Mouse (Mus musculus) A20 (cell line): ENCODE measurements around the gene Olfr292.

Experiments
- DNase-seq: peaks from one replicate; pipeline ENCODE4 v3.0.0-alpha.2; 2011; ENCODE audit warnings: low read depth, low spot score

The Olfr292 gene

DNA sequence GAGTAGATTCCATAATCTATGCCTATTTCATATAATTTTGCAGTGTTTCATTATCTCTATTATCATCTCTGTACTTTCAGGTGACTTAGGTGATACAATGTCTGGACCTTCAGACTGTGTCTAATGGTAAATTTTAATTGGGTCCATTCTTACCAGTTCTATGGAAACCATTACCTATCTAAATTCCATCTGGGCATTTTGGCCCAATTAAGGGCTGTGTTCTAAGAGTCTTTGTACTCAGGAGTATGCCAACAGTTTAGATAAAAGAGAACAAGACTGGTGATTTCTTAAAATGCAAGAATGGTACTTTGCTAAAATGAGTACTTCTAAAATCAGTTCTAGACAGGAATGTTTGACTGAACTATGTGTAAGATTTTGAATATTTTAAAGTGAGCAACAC is at the start of gene Olfr292:
TSS of gene Olfr292 (plus strand) at position 301 of the 400 bp plus-strand sequence.
- DNase-seq = no peak

DNA sequence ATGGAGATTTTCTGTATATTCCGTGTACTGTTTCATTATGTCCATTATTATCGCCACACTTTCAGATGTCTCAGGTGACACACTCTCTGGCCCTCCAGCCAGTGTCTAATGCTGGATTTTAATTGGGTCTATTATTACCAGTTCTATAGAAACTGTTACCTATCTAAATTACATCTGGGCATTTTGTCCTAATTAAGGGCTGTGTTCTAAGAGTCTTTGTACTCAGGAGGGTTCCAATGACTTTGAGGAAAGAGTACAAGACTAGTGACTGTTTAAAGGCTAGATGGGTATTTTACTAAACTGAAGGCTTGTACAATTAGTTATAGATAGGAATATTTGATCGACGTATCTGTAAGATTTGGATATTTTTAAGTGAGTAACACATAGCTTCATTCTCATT is 39.4 kb upstream of the Olfr292 start, which contains the start of gene Olfr293:
TSS of gene Olfr293 (plus strand) at position 301 of the 400 bp plus-strand sequence.
- DNase-seq = no peak

DNA sequence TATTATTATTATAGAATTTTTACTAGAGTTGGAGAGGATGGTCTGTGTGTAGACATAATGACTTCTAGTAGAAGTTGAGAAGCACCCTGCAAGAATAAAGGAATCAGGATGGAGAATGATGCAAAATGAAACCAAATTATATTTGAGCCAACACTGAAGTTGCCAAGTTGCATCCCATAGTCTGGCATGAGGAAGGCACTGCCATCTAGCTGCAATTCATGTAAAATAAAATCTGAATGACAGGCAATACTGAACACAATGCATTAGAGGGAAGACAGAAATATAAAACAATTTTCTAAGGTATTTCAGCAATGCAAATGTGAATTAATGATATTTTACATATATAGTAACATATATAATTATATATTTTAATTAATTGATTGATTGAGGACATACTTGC is 36.9 kb downstream of the Olfr292 start:
- DNase-seq = no peak
